Mouse (Mus musculus): ENCODE results near the gene Jph2. TPM values are rescaled to one million over a fixed set of nuclear protein-coding genes. Genes with fewer than 3 reads are reported as not detected.

Jph2 gene
- total RNA-seq, 2 experiments from 2014 or later, result 393 to 402 TPM

DNA sequence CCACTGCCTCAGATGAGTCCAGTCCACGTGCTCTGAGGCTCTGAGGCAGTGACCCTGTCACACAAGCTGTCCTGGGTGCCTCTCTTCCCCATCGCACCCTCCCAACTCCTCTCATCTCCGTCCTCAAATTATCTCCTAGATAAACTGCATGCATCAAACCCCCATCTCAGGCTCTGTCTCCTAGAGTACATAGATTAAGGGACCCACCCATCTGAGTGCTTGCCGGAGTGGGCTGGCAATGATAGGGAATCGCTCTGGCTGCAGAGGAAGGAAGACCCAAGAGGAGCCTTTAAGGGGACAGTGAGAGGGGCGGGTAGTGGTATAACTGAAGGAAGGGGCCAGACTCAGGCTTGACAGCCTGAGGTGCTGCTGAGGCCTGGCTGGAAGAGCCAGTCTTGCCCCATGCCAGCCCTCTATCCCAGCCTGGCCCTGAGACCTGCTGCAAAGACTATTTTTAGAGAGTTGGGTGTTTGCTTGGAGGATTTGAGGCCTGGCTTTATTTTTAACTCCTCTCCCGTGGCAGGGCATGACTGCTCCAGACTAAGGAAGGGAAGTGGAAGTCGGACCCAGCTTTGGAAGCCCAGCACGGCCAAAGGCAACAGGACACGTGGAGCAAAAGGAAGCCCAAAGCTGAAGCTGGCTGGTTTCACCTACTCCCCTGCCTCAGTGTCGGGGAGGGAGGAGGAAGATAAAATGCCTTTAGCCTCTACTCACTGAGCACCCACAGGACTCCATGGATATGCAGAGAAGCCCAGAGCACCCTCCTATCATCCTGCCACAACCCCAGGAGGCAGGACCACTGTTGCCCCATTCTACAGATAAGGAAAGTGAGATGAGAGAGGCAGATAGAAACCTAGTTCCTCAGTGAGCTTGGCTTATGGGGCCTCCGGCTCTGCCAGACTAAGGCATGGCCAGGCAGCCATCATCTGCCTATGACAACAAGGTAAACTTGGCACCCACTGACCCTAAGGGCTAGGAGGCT lies 34.6 kb downstream of the Jph2 start:
- DNase-seq, result peak; percentile 72 to 85

DNA sequence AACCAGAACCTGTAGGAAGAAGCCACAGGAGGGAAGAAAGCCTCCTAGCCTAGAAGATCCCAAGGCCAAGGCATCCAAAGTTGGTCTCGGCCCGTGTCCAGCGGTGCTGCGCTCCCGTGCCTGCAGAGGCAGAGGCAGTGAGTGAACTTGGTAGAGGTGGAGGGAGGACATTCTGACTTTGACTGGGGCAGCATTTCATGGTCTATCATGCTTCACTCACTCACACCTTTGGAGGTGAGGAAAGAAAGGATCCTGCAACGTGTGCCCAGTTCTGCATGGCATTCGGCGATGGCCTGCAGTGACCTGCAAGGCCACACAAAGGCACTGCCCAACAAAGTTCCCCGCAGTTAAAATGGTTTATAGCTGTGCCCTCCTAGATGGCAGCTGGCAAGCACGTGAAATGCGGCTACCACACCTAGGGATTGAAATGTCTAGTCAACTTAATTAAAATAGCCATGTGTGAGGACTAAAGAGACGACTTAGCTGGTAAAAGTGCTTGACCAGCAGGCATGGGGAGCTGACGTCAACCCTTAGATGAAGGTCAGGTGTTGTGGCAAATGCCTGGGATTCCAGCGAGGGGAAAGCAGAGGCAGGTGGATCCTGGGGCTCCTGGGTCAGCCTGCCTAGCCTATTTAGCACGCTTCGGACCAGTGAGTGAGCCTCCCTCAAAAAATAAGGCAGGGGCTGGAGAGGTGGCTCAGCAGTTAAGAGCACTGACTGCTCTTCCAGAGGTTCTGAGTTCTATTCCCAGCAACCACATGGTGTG lies 36.8 kb downstream of the Jph2 start:
- DNase-seq, result peak; percentile 67 to 81

GRCm38 (mm10) chr2:163359253-163359652 lies 38.5 kb downstream of the Jph2 start:
- DNase-seq, result peak in 1 of 2 experiments; percentile 37

GRCm38 (mm10) chr2:163358662-163359061 lies 39.1 kb downstream of the Jph2 start:
- DNase-seq, result no peak

DNA sequence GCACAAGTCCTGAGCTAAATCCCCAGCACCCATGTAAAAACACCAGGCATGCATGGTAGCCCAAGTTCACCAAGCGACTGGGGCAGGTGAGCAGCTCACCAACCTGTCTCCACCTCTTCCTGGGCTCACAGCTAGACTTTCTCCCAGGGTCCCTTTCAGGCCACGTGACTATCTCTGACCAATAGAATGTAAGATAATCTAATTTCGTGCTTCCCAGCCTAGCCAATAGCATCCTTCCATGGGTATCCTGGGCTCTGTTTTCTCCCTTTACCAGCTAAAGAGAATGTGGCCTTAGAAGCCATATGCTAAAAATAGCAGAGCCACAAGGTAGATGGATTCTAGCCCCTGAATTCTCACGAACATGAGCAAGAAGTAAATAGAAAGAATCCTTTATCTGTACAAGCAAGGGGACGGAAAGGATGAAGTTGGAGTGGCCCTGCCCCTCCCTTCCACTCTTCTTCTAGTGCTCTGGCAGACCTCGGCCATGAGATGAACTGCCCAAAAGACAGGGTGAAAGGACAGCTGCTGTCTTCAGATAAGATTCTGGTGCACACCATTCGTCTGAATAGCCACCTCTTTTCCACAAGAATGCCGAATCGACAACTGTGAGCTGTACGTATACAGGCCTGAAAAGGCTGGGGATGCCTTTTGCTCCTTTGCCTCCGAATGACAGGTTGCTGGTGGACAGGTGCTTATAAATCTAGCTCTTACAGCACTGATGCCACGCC lies 41.5 kb downstream of the Jph2 start:
- DNase-seq, result no peak

GRCm38 (mm10) chr2:163355666-163356065 lies 42.1 kb downstream of the Jph2 start:
- DNase-seq, result no peak

DNA sequence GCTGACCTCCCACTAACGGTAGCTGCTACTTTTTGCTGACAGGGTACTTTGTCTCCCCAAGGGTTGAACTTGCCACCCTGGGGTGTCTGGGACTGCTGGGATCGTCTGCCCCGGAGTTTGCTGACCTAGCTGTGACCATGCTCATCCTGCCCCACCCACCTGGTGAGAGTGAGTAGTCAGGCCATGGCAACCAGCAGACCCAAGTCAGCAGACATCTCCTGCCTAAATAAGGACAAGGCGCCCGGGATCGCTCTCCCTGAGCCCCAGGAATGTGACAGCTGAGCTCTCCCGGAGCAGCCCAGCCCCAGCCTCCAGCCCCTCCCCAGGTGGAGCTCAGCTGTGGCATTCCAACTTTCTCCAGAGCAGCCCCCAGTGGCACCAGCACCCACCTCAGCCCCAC lies 44.1 kb downstream of the Jph2 start:
- DNase-seq, result peak; percentile 54 to 63

GRCm38 (mm10) chr2:163350443-163350842 lies 47.4 kb downstream of the Jph2 start:
- no peak for DNase-seq

DNA sequence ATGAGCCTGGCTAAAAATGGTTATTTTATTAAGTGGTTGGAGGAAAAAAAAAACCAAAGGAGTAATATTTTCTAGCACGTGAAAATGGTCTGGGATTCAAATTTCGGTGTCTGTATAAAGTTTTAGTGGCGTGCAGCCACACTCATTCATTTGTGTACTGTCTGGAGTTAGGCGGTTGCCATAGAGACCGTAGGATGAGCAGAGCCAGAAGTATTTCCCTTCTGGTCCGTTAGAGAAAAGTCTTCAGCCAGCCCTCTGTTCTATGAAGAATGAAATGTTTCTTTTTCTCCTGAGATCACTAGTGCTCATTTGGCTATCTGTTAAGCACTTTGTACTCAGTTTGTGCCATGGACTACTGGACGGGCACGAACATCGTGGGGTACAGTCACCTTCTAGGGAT lies 48.4 kb downstream of the Jph2 start:
- DNase-seq, result peak in 1 of 2 experiments; percentile 52

DNA sequence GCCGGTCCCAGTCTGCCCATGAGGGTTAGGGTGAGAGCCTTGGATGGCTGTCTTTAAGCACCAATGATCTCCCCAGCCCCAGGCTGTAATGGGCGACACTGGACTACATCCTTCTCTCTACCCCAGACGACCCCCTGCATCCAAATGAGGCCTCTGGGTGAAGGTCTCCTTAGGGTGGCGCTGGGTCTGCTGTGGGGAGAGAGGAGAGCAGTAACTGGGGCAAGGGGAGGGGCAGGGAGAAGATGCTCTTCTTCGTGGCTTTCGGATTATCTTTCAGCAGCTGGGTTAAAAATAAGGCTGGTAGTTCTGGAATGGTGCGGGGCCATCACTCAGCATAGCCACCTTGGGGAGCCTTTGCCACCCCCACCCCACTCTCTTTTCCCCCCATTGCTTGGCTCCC lies 49.1 kb downstream of the Jph2 start:
- DNase-seq, result no peak

GRCm38 (mm10) chr2:163347517-163348184 lies 50.1 kb downstream of the Jph2 start:
- no peak for DNase-seq

DNA sequence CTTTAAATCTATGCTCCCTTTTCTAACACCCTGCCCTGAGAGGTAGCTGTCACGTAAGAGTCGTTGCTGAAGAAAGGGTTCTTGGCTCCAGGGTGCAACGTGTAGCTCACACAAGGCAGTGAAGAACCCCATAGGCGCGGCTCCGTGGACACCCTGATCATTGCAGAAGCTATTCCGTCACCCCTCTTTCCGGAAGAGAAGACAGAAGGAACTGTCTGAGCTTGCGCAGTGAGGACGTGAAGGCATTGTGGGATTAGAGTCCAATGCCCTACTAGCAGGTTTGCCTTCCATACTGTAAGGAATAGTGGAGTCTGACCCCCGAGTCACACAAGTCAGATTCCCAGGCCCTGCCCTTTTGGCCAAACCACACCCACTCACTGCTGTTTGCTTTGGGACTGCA lies 51.3 kb downstream of the Jph2 start:
- no peak for DNase-seq

GRCm38 (mm10) chr2:163344976-163345660 lies 52.7 kb downstream of the Jph2 start:
- peak; percentile 68 to 81 for DNase-seq

DNA sequence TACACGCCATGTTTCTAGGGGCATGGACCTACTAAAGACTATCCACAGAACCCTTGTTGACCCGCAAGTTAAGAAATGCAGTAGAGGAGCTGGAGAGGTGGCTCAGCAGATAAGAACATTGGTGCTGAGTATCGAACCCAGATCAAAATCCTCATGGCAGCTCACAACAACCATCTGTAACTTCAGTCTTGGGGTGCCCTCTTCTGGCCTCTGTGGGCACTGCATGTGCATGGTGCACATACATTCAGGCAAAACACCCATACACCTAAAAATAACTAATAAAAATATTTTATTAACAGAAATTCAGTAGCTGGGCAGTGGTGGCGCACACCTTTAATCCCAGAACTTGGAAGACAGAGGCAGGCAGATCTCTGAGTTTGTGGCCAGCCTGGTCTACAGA lies 54.1 kb downstream of the Jph2 start:
- peak in 1 of 2 experiments; percentile 20 for DNase-seq

- peak; percentile 62 to 82 for DNase-seq
These were observed 57.5 kb downstream of the Jph2 start for GRCm38 (mm10) chr2:163340263-163340662.

DNA sequence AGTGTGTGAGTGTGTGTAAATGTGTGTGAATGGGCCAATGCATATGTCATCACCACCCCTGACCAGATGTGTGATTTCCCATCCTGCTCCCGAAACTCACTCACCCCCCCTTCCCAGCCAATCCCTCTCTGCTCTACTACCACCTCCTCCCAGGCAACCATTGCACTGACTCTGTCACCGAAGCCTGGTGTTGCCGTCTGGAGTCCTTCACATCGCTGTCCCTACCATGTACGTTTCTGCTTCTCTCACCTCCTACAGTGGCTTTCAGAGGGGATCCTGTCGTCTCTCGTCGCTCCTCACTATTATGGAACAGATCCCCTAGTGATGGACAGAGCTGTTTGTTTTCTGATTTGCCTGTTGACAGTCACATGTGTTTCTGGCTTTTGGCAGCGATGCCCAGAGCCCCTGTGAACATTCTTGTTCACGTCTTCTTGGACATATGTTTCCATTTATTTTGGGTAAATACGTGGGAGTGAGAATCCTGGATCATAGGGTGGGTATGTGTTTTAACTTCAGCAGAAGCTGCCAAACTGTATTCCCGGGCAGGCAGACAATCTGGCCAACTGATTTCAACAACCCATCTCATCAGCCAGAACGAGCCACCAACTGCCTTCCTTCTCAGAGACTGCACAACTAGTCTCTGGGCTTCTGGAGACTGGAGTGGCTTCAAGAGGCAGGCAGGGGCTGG lies 65.3 kb downstream of the Jph2 start:
- DNase-seq, result no peak

GRCm38 (mm10) chr2:163331423-163331822 lies 66.4 kb downstream of the Jph2 start:
- no peak for DNase-seq

GRCm38 (mm10) chr2:163330742-163331141 lies 67.1 kb downstream of the Jph2 start:
- DNase-seq, result peak; percentile 38 to 69

DNA sequence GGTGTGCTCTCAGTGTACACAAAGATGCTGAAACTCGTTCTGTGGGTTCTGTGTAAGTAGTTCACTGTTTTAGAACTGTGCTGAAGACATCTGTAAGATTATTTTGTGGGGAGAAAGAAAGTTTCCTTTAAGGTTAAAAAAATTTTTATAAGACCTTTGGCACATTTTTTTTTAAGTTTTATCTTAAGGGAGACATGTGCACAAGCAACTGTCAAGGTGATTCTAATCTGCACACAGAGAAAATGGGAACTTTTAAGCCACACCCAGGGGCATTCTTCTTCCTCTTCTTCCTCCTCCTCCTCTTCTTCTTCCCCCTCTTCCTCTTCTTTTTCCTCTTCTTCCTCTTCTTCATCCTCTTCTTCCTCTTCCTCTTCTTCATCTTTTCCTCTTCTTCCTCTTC lies 74.6 kb downstream of the Jph2 start:
- DNase-seq, result no peak

DNA sequence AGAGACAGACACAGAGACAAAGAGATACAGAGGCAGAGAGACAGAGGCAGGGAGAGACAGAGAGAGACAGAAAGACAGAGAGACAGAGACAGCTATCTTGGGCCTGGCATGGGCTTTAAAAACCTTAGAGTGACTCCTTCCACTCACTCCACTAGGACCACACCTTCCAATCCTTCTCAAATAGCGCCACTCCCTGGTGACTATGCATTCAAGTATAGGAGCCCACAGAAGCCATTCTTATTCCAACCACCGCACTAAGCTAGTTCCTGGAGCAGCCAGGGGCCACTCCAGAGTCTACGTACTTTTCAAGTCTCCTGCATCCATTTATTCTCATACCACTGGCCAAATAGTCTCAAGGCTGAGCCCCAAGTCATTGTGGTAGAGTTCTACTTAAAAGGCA lies 79.0 kb downstream of the Jph2 start:
- DNase-seq, result no peak

DNA sequence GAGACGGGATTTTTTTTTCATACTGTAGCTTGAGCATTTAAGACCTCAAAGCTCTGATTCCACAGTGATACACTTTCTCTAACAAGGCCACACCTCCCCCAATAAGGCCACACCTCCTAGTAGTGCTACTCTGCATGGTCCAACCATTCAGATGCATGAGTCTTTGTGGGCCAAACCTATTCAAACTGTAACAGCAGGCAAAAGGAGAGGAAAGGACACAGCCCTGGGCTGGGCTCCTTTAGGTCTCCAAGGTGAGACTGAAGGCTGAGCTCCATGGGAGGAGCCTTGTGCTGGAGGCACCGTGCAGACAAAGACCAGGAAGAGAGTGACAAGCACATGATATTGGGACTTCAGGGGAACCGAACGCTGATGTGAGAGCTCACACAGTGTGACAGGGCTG lies 80.5 kb downstream of the Jph2 start:
- no peak for DNase-seq
